Mouse (Mus musculus): ENCODE data around the gene Ccdc9. TPM values are rescaled to one million over a fixed set of nuclear protein-coding genes. Genes with fewer than 3 reads are reported as not detected.
"Not testable (repeated sequence)": the region's sequence is repeated elsewhere in the genome, so short reads cannot be mapped to it uniquely, and the experiment has no call there.

The Ccdc9 gene
- polyA plus RNA-seq, 1 experiment, result not detected

- WGBS, result 87% methylated on average over 8 of the region's 8 CpGs
Measured at GRCm38 (mm10) chr7:16284001-16284400, 2.6 kb downstream of the Ccdc9 start.

DNA sequence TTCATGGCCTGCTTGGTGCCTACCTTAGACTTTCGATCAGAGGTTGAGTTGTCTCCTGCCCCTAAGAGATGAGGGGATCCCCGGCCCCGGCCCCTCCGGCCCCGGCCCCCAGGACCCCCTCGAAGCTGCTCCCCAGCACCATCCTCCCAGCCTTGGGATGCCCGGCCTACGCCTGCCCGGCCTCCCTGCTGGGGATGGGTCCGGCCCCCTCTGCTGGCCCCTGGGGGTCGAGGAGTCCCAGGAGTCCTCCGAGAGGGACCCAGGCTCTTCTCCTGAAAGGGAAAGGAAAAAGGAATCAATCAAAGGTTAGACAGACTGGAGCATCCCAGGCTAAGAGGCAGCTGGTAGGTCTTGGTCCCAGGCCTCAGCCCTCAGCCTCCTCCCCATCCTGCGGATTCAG, 4.3 kb downstream of the Ccdc9 start:
- Histone ChIP-seq H3K27ac (ENCODE audit: insufficient read depth, low read depth, low read length) (no peak overlapping the region), H3K4me3 (ENCODE audit: insufficient read depth, low read depth, low read length) (no peak overlapping the region), H3K4me1 (ENCODE audit: control insufficient read depth, insufficient read depth, low read length) (peaks cover 16% of the 10 kb centered on the region)
- WGBS, result 93% methylated on average over 13 of the region's 13 CpGs
- no peak for TF ChIP-seq CTCF (IDR thresholded peaks at IDR 0.05; ENCODE audit: insufficient read depth, low read depth, low read length)
- TF ChIP-seq POLR2A (IDR thresholded peaks at IDR 0.05; ENCODE audit: insufficient read depth, low read depth, low read length), result no peak

More at GRCm38 (mm10) chr7:16284001-16284400, 2.6 kb downstream of the Ccdc9 start:
- Histone ChIP-seq H3K27ac (ENCODE audit: insufficient read depth, low read depth, low read length) (no peak overlapping the region), H3K4me1 (ENCODE audit: control insufficient read depth, insufficient read depth, low read length) (peaks cover 16% of the 10 kb centered on the region), H3K4me3 (ENCODE audit: insufficient read depth, low read depth, low read length) (no peak overlapping the region)
- TF ChIP-seq POLR2A (IDR thresholded peaks at IDR 0.05; ENCODE audit: insufficient read depth, low read depth, low read length) (no peak), CTCF (IDR thresholded peaks at IDR 0.05; ENCODE audit: insufficient read depth, low read depth, low read length) (no peak)

DNA sequence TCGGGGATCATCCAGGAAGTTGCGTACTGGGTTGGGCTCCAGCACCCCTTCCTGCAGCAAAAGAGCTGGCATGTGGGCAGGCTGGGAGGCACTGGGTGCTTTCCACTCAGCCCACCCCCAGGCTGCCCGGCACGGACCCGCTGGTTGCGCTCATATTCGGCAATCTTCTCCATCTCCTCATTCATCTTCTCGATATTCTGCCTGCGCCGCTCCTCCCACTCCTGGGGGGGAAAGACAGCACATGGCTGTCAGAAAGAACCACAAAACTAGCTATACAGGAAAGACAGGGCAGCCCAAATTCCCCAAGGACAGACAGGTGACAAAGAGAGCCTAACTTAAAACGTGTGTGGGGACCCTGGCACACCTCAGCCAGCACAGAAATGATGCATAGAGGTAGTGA, 5.9 kb downstream of the Ccdc9 start:
- Histone ChIP-seq H3K27ac (ENCODE audit: insufficient read depth, low read depth, low read length) (no peak overlapping the region), H3K4me1 (ENCODE audit: control insufficient read depth, insufficient read depth, low read length) (peaks cover 10% of the 10 kb centered on the region), H3K4me3 (ENCODE audit: insufficient read depth, low read depth, low read length) (no peak overlapping the region)
- WGBS, result 89% methylated on average over 11 of the region's 11 CpGs
- no peak for TF ChIP-seq CTCF (IDR thresholded peaks at IDR 0.05; ENCODE audit: insufficient read depth, low read depth, low read length)
- TF ChIP-seq POLR2A (IDR thresholded peaks at IDR 0.05; ENCODE audit: insufficient read depth, low read depth, low read length), result no peak

DNA sequence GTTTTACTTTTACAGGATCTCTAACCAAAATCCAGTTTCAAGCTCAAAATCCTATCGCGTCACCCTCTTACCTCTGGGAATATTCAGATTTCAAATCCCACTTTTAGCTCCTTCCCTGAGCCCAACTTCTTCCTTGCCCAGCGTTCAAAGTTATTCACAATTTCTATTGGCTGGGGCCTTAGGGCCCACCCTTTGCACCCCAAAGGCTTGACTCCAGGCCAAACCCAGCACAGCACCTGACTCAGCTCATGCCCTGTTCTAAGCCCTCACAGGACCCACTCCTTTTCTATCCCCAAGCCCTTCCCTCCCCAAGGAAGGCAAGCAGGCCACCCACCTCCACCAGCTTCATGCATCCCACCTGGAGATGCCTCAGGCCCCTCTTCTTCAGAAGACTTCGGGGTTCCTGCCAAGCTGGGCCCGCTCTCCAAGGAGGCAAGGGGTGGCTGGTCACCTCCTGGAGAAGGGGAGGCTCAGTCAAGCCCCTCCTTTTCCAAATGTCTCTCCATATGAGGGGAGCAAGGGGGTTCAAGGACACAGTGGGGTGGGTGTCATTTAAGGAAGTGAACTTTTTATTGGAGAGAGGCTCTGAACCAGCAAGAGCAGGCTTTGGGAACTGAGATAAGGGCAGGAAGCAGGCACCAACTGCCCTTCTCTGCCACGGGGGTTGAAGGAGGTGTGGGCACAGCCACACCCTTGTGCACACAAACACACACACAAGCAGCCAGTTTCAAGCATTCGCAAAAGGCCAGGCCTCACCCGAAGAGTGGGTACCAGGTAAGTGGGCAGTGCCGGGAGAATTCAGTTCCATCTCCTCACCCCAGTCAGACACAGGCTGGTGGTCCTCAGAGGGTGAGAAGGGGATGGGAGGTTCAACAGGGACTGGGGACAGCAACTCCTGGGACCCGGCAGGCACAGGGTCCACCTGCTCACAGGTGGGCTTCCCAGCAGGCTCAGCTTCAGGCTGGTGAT, 11.4 kb downstream of the Ccdc9 start:
- H3K27ac ChIP-seq (ENCODE audit: insufficient read depth, low read depth, low read length), result no peak overlapping the region
- no peak for TF ChIP-seq CTCF (IDR thresholded peaks at IDR 0.05; ENCODE audit: insufficient read depth, low read depth, low read length)
- TF ChIP-seq POLR2A (IDR thresholded peaks at IDR 0.05; ENCODE audit: insufficient read depth, low read depth, low read length), result no peak
- H3K4me1 ChIP-seq (ENCODE audit: control insufficient read depth, insufficient read depth, low read length), result peaks cover 20% of the 10 kb centered on the region
- H3K4me3 ChIP-seq (ENCODE audit: insufficient read depth, low read depth, low read length), result no peak overlapping the region
- WGBS, result 89% methylated on average over 10 of the region's 10 CpGs

- peak overlapping the region; percentile 67 for H3K4me3 ChIP-seq (ENCODE audit: insufficient read depth, low read depth, low read length)
- WGBS, result 1% methylated on average over 18 of the region's 18 CpGs
- no peak for TF ChIP-seq CTCF (IDR thresholded peaks at IDR 0.05; ENCODE audit: insufficient read depth, low read depth, low read length)
- TF ChIP-seq POLR2A (IDR thresholded peaks at IDR 0.05; ENCODE audit: insufficient read depth, low read depth, low read length), result peak; percentile 27; the same call in 1 of the 2 replicates
- peaks cover 23% of the 10 kb centered on the region for H3K4me1 ChIP-seq (ENCODE audit: control insufficient read depth, insufficient read depth, low read length)
- H3K27ac ChIP-seq (ENCODE audit: insufficient read depth, low read depth, low read length), result peak overlapping the region; percentile 34
Measured at GRCm38 (mm10) chr7:16273766-16274140, 12.8 kb downstream of the Ccdc9 start.

DNA sequence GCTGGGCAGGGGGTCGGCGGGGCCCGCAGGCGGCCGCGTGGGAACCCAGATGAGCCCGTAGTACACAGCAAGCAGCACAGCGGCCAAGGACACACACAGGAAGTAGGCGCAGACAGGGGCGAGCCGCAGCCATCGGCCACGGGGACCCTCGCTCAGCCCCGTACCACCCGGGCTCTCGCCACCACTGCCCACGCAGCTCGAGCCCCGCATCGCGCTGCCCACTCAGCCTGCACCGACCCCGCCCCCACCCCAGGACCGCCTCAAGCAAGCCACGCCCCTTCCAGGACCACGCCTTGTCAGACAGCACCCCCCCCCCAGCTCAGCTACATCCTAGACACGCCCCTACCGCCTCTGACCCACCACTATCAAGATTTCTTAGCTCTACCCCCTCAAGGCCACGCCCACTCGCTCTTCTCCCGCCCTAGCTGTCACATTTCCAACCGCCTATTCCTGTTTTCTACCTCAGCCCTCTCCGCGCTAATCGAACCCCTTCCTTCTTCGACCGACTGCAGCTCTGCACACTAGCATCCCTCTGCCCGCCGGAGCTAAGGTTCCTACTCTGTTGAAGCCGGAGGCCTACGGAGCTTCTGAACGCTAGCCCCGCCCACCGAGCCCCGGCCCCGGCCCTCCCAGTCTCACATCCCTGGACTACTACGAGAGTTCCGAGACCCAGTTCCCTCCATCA, 13.4 kb downstream of the Ccdc9 start, which contains the start of gene Inafm1:
Inafm1 (minus strand) TSS at position 537 of the 685 bp plus-strand sequence.
- H3K27ac ChIP-seq (ENCODE audit: insufficient read depth, low read depth, low read length), result peak within 1 kb of the TSS; percentile 68
- peak within 1 kb of the TSS; percentile 67 for H3K4me3 ChIP-seq (ENCODE audit: insufficient read depth, low read depth, low read length)
- TF ChIP-seq CTCF (IDR thresholded peaks at IDR 0.05; ENCODE audit: insufficient read depth, low read depth, low read length) (no peak), POLR2A (IDR thresholded peaks at IDR 0.05; ENCODE audit: insufficient read depth, low read depth, low read length) (no peak)
- 2% methylated on average over 43 of the region's 49 CpGs for WGBS
- peaks cover 23% of the 10 kb centered on the region for H3K4me1 ChIP-seq (ENCODE audit: control insufficient read depth, insufficient read depth, low read length)

DNA sequence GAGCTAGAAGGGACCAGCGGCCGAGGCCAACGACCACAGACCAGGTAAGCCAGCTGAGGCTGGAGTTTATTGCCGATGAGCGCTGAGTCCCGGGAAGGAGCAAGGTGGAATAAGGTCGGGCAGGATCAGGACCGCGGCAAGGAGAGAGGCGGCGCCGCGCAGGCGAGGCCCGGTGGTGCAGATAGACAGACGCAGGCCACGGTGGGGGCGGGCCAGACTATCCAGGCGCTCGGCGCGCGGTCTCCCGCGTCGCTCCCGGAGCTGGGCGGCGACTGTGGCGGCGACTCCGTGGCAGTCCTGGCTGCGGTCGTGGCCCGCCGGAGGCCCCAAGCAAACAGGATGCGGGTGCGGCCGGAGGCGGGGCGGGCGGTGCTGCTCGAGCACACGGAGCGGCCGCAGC, 13.9 kb downstream of the Ccdc9 start:
- H3K4me1 ChIP-seq (ENCODE audit: control insufficient read depth, insufficient read depth, low read length), result peaks cover 23% of the 10 kb centered on the region
- peak overlapping the region; percentile 67 for H3K4me3 ChIP-seq (ENCODE audit: insufficient read depth, low read depth, low read length)
- peak overlapping the region; percentile 68 for H3K27ac ChIP-seq (ENCODE audit: insufficient read depth, low read depth, low read length)
- WGBS, result under 1% methylated on average over 43 of the region's 46 CpGs
- TF ChIP-seq CTCF (IDR thresholded peaks at IDR 0.05; ENCODE audit: insufficient read depth, low read depth, low read length), result no peak
- TF ChIP-seq POLR2A (IDR thresholded peaks at IDR 0.05; ENCODE audit: insufficient read depth, low read depth, low read length), result no peak

GRCm38 (mm10) chr7:16271139-16271538, 15.5 kb downstream of the Ccdc9 start:
- no peak overlapping the region for H3K4me3 ChIP-seq (ENCODE audit: insufficient read depth, low read depth, low read length)
- peaks cover 23% of the 10 kb centered on the region for H3K4me1 ChIP-seq (ENCODE audit: control insufficient read depth, insufficient read depth, low read length)
- TF ChIP-seq CTCF (IDR thresholded peaks at IDR 0.05; ENCODE audit: insufficient read depth, low read depth, low read length), result no peak
- TF ChIP-seq POLR2A (IDR thresholded peaks at IDR 0.05; ENCODE audit: insufficient read depth, low read depth, low read length), result no peak
- WGBS, result 38% methylated on average over 1 of the region's 1 CpGs
- no peak overlapping the region for H3K27ac ChIP-seq (ENCODE audit: insufficient read depth, low read depth, low read length)

DNA sequence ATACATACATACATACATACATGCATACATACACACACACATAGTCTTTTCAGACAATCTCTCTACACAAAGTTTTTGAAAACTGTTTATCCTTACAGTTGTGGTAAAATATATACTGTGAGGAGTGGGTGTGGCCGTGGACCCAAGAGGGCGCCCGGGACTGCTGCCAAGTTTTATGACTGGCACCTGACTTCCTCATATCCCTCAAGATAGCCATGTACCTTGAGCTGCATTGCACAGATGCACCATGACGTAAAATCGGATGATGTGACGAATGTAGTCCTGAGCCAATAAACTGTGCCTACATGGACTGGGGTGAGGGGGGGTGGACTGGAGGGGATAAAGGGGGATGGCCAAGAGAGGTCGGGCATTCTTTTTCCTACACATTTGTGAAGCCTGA, 20.0 kb downstream of the Ccdc9 start:
- 86% methylated on average over 7 of the region's 7 CpGs for WGBS
- not testable (repeated sequence) for H3K4me1 ChIP-seq (ENCODE audit: control insufficient read depth, insufficient read depth, low read length); H3K27ac ChIP-seq (ENCODE audit: insufficient read depth, low read depth, low read length); H3K4me3 ChIP-seq (ENCODE audit: insufficient read depth, low read depth, low read length)
